ENCODE assay signal across 7 mouse cellular contexts in the genomic region with DNA sequence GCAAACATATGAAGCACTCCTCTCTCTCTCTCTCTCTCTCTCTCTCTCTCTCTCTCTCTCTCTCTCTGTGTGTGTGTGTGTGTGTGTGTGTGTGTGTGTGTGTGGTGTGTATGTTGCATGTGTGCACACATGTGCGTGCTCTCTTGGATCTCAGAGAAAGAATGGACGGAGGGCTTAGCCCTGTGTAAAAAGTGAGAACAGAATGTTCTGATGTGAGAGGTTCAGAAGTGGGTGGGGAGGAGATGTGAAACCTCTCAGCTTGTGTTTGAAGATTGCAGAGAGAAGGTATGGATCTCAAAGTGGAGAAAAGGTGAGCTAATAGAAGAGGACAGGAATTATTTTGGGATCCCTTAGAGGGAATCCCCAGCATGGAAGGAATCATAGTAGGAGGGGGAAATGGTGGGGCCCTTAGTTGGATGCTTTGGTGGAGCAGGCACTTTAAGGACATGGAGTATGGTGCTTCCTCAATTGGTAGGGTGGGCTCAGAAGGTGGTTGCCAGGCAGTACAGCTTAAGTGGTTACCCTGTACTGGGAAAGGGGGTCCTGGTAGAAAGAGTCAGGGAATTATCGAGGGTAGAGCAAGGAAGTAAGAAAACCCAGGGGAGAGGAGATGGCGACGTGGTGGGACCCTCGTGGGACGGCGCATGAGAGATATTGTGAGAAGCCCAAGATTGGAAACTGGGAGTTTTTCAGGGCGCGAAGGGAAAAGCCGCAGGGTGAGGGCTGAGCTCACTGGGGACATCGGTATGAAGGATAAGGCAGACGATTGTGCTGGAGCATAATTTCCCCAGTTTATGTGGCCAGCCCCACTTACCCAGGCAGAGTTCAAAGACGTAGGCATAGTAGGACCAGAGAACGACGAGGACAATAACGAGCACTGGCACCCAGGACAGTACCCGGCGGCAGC. TPM values are rescaled to one million over a fixed set of nuclear protein-coding genes. Genes with fewer than 3 reads are reported as not detected.
DNase-seq lines count a peak whose midpoint lies in the region; ATAC-seq lines count a peak whose summit lies in the region.

No protein-coding gene starts in this region.

- peak overlapping the region; percentile 50 for H3K4me2 ChIP-seq in neural tube, embryonic 11.5 days (ENCODE audit: low read depth)
- peak overlapping the region; percentile 46 for H3K4me2 ChIP-seq in midbrain, embryonic 14.5 days (ENCODE audit: low read length)

- DNase-seq in neural tube, embryonic 11.5 days (ENCODE audit: low spot score), result no peak
- DNase-seq in neural tube, embryonic 10.5 days (ENCODE audit: extremely low spot score, low spot score), result no peak
- DNase-seq in limb, embryonic 10.5 days (ENCODE audit: low spot score), result no peak
- DNase-seq in midbrain, embryonic 14.5 days, result peak; percentile 1
- no peak for DNase-seq in retina, postnatal 1 day
- no peak for DNase-seq in frontal cortex, postnatal 14 days (ENCODE audit: low spot score in 2 of 2)

- H3K4me3 ChIP-seq in neural tube, embryonic 11.5 days (ENCODE audit: low read depth, low read length), result peak overlapping the region; percentile 35
- H3K4me3 ChIP-seq in limb, embryonic 10.5 days, result peak overlapping the region; percentile 57
- H3K4me3 ChIP-seq in midbrain, embryonic 14.5 days (replicated peaks; ENCODE audit: low read depth, low read length), result peak overlapping the region; percentile 50

- no peaks in the 10 kb centered on the region for H3K4me1 ChIP-seq in neural tube, embryonic 11.5 days (ENCODE audit: control insufficient read depth, insufficient read depth, low read length)
- H3K4me1 ChIP-seq in limb, embryonic 10.5 days, result peaks cover 3% of the 10 kb centered on the region; the same call in 1 of the 2 replicates
- no peaks in the 10 kb centered on the region for H3K4me1 ChIP-seq in midbrain, embryonic 14.5 days (ENCODE audit: control insufficient read depth, insufficient read depth, low read length)

- H3K36me3 ChIP-seq in neural tube, embryonic 11.5 days (ENCODE audit: control insufficient read depth, insufficient read depth, low read length), result no peaks in the 10 kb centered on the region
- H3K36me3 ChIP-seq in limb, embryonic 10.5 days, result no peaks in the 10 kb centered on the region
- no peaks in the 10 kb centered on the region for H3K36me3 ChIP-seq in midbrain, embryonic 14.5 days (ENCODE audit: control insufficient read depth, insufficient read depth, low read length)

- H3K27me3 ChIP-seq in neural tube, embryonic 11.5 days (ENCODE audit: control insufficient read depth, insufficient read depth, low read length), result no peaks in the 10 kb centered on the region
- peaks cover 84% of the 10 kb centered on the region for H3K27me3 ChIP-seq in limb, embryonic 10.5 days (ENCODE audit: low read depth, poor library complexity, severe bottlenecking)
- H3K27me3 ChIP-seq in midbrain, embryonic 14.5 days (ENCODE audit: control insufficient read depth, insufficient read depth, low read length), result no peaks in the 10 kb centered on the region

- WGBS in neural tube, embryonic 11.5 days, result 37% methylated on average over 19 of the region's 19 CpGs
- 24% methylated on average over 19 of the region's 19 CpGs for WGBS in limb, embryonic 10.5 days
- WGBS in midbrain, embryonic 14.5 days, result 28% methylated on average over 19 of the region's 19 CpGs

- H3K9ac ChIP-seq in neural tube, embryonic 11.5 days (ENCODE audit: low read length), result peak overlapping the region; percentile 57
- peak overlapping the region; percentile 62 for H3K9ac ChIP-seq in midbrain, embryonic 14.5 days (replicated peaks; ENCODE audit: low read length)

- no peaks in the 10 kb centered on the region for H3K9me3 ChIP-seq in neural tube, embryonic 11.5 days (ENCODE audit: control insufficient read depth, low read length)
- H3K9me3 ChIP-seq in limb, embryonic 10.5 days (replicated peaks), result no peaks in the 10 kb centered on the region
- H3K9me3 ChIP-seq in midbrain, embryonic 14.5 days (ENCODE audit: control insufficient read depth, low read length), result no peaks in the 10 kb centered on the region

- no peak overlapping the region for H3K27ac ChIP-seq in neural tube, embryonic 11.5 days (ENCODE audit: low read depth, low read length)
- peak overlapping the region; percentile 87 for H3K27ac ChIP-seq in limb, embryonic 10.5 days
- H3K27ac ChIP-seq in midbrain, embryonic 14.5 days (replicated peaks; ENCODE audit: low read depth, low read length), result 0 out of 2 replicates have a peak overlapping the region, but pooled peaks have one; percentile 20

- ATAC-seq in neural tube, embryonic 11.5 days (ENCODE audit: insufficient read depth, low FRiP score, low TSS enrichment), result peak; percentile 21
- ATAC-seq in erythroblast, adult 5-6 weeks (replicated peaks; ENCODE audit: low FRiP score, poor library complexity, severe bottlenecking), result peak; percentile 64
- 0 out of 2 replicates have a peak, but pooled peaks have one; percentile 28 for ATAC-seq in midbrain, embryonic 14.5 days (ENCODE audit: low FRiP score, low TSS enrichment)

RNA-seq across cellular contexts. Expression of a gene that starts 0.8 kb away (rescaled TPM):
- 13.5 and 14.1 TPM in 2 replicates for polyA plus RNA-seq in neural tube, embryonic 11.5 days (2014; fragmentation: Nextera tagmentation; extraction: Ambion mirVana)
- total RNA-seq in erythroblast, adult 5-6 weeks (2015; ENCODE audit: low replicate concordance), result 1.2 and 1.5 TPM in 2 replicates
- 1.1 and 2.0 TPM in 2 replicates for total RNA-seq in erythroblast, adult 5-6 weeks (2017; ENCODE audit: low replicate concordance)
- polyA plus RNA-seq in limb, embryonic 10.5 days (2016; fragmentation: Nextera tagmentation; extraction: Ambion mirVana), result 11.5 and 14.8 TPM in 2 replicates
- 3.8 and 6.1 TPM in 2 replicates for polyA plus RNA-seq in midbrain, embryonic 14.5 days (2014; fragmentation: Nextera tagmentation; extraction: Ambion mirVana)
